Mouse (Mus musculus) ES-Bruce4 (cell line): ENCODE data around the gene Prr15l.

Experiments used
- CTCF ChIP-seq: IDR thresholded peaks from one replicate; pipeline ENCODE4 v1.8.1; 2011; ENCODE audit warnings: low read depth, low read length
- EP300 ChIP-seq: IDR thresholded peaks from 2 replicates; pipeline ENCODE4 v1.6.1; 2011; ENCODE audit warnings: low read depth, low read length; ENCODE audit not compliant: insufficient read depth
- POLR2A ChIP-seq: IDR thresholded peaks from one replicate; pipeline ENCODE4 v1.8.1; 2011; ENCODE audit warnings: low read length; ENCODE audit not compliant: insufficient read depth

- TF ChIP-seq POLR2A (no peak), CTCF (peak; percentile 67), EP300 (no peak)
Observed at GRCm38 (mm10) chr11:96950767-96951166, 22.9 kb downstream of the Prr15l start.
